Mouse (Mus musculus): ENCODE data around the gene Fam83g.

Gene Fam83g

GRCm38 (mm10) chr11:61674151-61674838, 9.6 kb upstream of the Fam83g start:
- no peak for DNase-seq (ENCODE audit: low spot score)

DNA sequence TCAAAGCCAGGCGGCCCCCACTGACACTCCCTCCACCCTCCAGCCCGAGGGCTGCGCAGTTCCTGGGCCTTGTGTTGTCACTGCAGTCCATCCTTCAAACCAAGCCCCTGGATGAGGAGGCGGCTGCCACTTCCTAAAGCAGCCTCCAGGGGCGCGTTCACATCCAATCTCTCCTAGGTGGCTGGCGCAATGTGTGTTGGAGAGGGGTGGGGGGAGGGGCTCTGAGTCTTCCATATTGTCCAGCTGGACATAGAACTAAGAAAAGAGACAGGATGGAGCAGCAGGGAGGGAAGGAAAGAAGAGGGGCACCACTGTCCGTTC, 9.1 kb upstream of the Fam83g start:
- no peak for DNase-seq (ENCODE audit: low spot score)

- DNase-seq (ENCODE audit: low spot score), result no peak
These were observed 8.6 kb upstream of the Fam83g start for GRCm38 (mm10) chr11:61675332-61675731.

DNA sequence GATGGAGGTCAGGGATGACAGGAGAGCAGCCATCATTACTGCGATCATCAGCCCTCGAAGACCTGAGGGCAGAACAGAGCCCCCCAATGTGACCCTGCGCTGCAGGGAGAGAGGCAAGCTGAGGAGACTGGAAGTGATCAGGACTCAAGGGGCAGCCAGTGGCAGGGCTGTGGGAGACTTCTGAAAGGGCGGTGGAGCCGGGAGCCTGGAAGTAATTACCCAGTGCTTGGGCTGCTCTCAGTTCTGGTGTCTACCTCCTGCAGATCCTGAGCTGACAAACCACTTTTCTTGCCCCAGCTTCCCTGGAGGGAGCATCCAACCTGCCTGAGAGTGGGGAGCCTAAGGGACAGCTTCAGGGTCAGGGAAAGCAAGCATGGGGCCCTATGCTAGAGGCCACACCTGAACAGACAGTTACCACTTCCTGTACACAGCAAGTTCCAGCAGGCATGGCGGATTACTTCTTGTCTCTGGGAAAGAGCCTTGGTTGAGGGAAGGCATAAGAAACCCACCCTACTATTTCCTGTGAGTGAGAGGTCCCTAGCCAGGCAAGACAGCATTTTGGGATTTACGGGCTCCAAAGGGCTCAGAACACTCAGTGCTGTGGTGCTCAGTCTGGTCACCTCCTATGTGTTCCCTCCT, 7.6 kb upstream of the Fam83g start:
- no peak for DNase-seq (ENCODE audit: low spot score)

GRCm38 (mm10) chr11:61677709-61678108, 6.2 kb upstream of the Fam83g start:
- no peak for DNase-seq (ENCODE audit: low spot score)

DNA sequence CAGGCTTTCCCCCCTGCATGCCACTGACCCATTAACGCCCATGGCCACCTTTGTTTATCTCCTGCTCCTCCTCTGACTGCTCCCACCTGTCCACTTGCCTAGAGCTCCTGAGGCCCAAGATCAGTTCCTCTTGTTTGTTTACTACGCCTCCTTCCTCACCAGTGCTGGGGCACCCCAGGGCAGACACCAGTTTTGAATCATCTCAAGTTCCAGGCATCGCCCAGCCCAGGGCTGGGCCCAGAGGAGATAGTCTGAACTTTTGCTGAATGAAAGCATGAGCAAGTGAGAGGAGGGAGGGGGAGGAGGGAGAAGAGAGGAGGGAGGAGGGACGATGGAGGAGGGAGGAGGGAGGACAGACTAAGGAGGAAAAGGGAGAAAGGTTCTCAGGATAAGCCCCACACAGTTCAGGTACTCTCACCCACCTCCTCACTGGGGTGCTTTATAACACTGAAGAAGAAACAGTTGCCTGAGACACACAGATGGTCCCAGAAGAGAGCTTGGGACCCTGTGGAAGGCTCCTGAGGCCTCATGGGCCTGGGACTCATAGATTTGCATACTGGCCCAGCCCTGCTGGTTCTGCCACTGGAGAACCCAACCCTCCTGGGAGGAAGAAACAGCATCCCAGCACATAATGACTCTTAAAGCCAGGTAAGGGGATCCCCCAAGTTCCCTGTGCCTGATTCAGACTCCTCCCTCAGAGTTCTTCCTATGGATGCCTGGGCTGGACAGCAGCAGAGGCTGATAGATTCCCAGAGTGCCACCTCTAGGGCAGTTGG, 4.6 kb upstream of the Fam83g start:
- DNase-seq (ENCODE audit: low spot score), result no peak

DNA sequence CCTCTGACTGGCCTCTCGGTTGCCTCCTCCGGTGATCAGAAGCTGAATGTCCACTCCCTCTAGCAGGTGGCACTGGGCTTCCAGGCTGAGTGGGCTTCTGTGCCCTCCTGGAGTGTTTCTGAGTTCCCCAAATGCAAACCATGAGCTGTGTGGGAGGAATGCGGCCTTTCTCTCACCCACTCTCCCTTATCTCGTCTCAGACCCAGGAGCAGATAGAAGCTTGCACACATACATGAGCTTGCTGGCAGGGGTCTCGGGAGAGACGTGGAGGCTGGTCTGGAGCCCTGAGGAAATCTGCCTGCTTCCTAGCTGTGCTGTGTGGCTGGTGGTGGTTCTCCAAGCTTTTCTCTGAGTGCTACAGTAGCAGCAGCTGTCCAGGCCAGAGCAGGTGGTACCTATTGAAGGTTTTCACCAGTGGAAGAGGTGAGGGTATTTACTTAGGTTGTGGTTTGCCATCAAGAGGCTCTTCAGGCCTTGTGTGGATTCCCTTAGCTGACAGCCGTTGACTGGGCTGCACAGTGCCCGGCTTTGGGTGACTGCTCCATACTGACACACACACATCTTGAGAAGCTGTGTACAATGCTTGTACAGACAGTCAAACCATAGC, 1.3 kb downstream of the Fam83g start:
- DNase-seq (ENCODE audit: low spot score), result no peak

DNA sequence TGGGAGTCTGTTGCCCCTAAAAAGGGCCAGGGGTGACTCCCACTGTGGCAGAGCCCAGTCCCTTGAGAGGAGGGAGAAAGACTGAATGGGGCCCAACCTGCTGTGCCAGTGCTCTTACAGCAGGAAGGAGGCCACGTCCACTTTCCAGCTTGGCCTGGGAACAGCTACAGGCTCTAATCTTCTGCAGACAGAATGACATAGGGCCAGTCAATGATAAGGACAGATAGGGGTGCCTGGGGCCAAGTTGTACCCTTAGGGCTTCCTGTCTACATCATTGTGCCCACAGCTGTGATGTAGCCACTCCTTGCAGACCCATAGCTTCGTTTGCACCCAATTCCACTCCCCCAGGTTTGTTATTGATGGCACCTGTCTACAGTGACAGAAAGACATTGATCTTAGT, 2.2 kb downstream of the Fam83g start:
- no peak for DNase-seq (ENCODE audit: low spot score)

DNA sequence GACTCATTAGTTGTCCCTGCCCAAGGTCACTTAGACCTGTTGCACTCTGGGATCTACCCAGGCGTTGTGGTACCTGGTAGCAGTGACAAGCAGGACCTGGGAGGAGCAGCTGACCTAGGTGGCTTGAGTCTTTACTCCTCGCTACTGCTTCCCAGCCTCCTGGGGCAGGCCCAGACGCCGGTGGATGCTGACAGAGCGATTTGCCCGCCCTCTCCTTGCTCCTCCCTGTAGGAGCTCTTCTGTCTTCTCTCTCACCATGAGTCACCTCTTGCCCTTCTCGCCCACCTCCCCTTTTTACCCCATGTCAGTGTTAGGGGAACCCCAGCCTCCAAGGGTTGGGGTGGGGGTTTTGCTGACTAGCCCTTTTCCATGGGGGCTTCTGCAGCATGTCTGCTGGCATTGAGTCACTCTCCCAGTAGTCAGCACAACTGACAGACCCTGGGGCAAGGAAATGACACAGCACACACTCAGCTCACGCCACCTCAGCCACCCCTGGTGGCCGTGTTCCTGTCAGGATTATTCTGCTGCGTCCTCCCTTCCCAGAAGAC, 3.1 kb downstream of the Fam83g start:
- no peak for DNase-seq (ENCODE audit: low spot score)

- DNase-seq (ENCODE audit: low spot score), result no peak
These were observed 3.7 kb downstream of the Fam83g start for GRCm38 (mm10) chr11:61687595-61687994.

GRCm38 (mm10) chr11:61692996-61693395, 9.1 kb downstream of the Fam83g start:
- DNase-seq (ENCODE audit: low spot score), result no peak

- DNase-seq (ENCODE audit: low spot score), result no peak
These were observed 15.0 kb downstream of the Fam83g start for GRCm38 (mm10) chr11:61698852-61699251.

- DNase-seq (ENCODE audit: low spot score), result no peak
These were observed 15.6 kb downstream of the Fam83g start for GRCm38 (mm10) chr11:61699460-61699859.

DNA sequence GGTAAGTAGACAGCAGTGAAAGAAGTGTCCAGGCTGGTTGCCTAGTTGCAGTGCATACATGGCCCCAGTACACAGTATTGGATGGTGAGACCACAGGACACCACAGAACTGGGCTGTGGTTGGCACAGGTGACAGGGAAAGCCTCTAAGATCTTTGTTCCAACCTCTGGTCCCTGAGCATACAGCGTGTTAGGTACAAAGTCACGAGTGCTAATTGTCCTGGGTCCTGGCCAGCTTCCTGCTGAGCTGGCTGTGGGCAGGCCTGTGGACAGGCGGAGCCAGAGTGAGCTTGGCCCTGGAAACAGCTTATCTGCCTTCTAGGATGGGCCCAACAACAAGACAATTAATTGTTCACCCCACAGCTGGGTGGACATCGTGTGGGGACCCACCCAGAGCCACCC, 16.0 kb downstream of the Fam83g start:
- peak; percentile 16 for DNase-seq (ENCODE audit: low spot score)

GRCm38 (mm10) chr11:61701696-61702095, 17.8 kb downstream of the Fam83g start:
- DNase-seq (ENCODE audit: low spot score), result no peak

DNA sequence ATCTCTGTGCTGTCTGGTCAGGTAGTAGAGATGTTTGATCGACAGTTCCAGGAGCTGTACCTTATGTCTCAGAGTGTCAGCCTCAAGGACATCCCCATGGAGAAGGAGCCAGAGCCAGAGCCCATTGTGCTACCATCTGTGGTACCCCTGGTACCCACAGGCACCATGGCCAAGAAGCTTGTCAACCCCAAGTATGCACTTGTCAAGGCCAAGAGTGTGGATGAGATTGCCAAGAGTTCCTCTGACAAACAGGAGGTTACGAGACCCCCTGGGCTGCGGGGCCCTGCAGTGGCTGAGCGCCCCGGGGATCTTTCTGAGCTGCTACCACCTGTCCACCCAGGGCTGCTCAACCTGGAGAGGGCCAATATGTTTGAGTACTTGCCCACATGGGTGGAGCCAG, 18.6 kb downstream of the Fam83g start:
- no peak for DNase-seq (ENCODE audit: low spot score)

DNA sequence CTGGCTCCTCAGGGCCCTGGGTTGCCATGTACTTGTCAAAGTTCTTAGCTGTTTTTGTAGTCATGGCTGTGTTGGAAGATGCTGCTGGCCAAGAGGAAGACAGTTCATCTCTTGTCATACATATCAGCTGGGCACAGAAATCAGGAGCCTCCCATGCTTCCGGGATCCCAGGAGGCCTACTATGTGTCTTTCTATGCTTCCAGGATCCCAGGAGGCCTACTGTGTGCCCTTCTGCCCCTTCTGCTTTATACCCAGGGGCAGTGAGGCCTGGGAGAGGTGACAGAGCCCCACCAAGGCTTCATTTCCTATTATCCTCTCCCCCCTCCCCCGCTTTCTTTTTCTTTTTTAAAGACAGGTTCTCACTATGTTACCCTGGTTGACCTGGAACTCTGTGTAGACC, 21.7 kb downstream of the Fam83g start:
- no peak for DNase-seq (ENCODE audit: low spot score)

- no peak for DNase-seq (ENCODE audit: low spot score)
These were observed 22.3 kb downstream of the Fam83g start for GRCm38 (mm10) chr11:61706232-61706631.

- DNase-seq (ENCODE audit: low spot score), result no peak
These were observed 25.0 kb downstream of the Fam83g start for GRCm38 (mm10) chr11:61708928-61709327.

DNA sequence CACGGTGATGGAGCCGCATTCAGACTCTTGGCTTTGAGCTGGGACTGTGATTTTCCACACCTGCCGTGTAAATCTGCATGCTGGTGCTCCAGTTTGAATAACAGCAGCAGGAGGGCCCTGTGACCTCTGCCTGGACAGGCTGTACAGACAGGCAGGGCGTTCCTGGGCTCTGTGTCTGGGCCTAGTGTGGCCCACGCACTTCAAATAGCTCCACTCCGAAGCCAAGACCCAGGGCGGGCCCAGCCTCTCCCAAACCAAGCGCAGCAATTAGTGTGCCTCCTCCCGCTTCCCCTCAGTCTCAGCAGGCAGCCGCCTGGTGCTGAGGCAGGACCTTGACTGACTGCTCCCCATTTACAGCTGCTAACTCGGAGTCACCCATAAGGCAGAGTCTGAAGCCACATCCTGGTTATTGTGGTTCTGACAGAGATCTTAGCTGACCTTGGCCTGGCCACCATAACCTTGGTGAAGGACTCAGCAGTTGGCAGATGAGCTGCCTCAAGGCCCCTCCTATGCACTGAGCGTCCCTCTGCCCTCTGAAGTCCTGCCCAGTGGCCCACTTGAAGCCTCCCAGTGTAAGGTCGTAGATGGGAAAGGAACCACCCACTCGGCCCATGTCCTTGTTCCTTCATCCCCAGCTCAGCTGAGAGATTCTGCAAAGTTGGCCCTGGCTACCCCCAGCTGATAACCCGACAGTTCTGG, 29.4 kb downstream of the Fam83g start:
- DNase-seq (ENCODE audit: low spot score), result no peak

DNA sequence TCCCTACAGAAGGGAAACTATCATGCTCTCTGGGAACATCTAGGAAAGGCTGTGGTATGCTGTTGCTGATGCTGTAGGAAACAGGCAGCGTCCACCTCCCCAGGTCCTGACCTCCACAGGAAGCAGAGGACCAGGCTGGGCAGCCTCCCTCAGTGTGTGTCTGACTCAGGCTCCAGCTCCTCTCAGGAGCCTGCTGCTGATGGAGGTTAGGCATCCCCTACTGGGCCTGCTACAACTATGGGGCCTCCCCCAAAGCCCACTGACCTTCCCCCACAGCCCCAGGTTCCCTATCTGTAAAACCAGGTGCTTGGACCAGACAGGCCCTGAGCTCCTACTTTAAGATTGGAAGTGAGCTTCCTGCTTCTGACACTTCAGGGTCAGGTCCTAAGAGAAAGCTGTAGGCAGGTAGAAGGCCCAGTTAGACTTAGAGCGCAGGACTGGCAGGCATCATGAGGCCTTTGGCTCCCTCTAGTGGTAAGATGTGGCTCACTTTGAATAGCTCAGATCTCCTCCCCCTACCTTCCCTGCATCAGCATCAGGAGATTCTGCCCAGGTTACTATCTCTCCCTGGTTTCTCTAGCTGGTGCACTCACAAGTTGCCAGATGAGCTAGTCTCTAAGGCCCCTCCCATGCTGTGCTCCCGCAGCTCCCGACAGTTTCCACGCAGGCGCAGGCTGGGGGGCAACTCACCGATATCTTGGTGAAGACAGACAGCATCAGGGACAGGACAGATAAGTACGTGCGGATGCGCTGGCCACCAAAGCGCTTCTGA, 30.6 kb downstream of the Fam83g start:
- DNase-seq (ENCODE audit: low spot score), result peak; percentile 86
